23 mouse cellular contexts compared by ENCODE assay signal in genomic region chr10:67693586-67693985, GRCm38 (mm10).
DNase-seq lines count a peak whose midpoint lies in the region; ATAC-seq lines count a peak whose summit lies in the region.
"Had no signal": no experiment of that assay in that cellular context is flagged by ENCODE, and none has a peak within 500 bp of the region (broad histone marks: within the 10 kb centered on the region; RNA-seq: fewer than 3 reads in every experiment).

No protein-coding gene starts in this region.

- H3K36me3 ChIP-seq in macrophage (ENCODE audit: inconsistent target): no peaks in the 10 kb centered on the region
- no peaks in the 10 kb centered on the region for H3K36me3 ChIP-seq in midbrain, embryonic 10.5 days
- H3K36me3 ChIP-seq: embryonic facial prominence, embryonic 15.5 days; forebrain, embryonic 10.5 days; hindbrain, embryonic 10.5 days; liver, embryonic 12.5 days; neural tube, embryonic 15.5 days had no signal

- 2% methylated on average over 4 of the region's 4 CpGs for WGBS in macrophage (ENCODE audit: missing documents)
- WGBS in midbrain, embryonic 10.5 days: 85% methylated on average over 4 of the region's 4 CpGs

- H3K9me3 ChIP-seq in midbrain, embryonic 10.5 days (replicated peaks): no peaks in the 10 kb centered on the region
- H3K9me3 ChIP-seq: embryonic facial prominence, embryonic 15.5 days; forebrain, embryonic 10.5 days; hindbrain, embryonic 10.5 days; liver, embryonic 12.5 days; neural tube, embryonic 15.5 days had no signal

- no peak overlapping the region for H3K4me3 ChIP-seq in macrophage (ENCODE audit: inconsistent target)
- no peak overlapping the region for H3K4me3 ChIP-seq in midbrain, embryonic 10.5 days
- H3K4me3 ChIP-seq: embryonic facial prominence, embryonic 15.5 days; forebrain, embryonic 10.5 days; hindbrain, embryonic 10.5 days; liver, embryonic 12.5 days; neural tube, embryonic 15.5 days had no signal

- peak overlapping the region; percentile 81 for H3K27ac ChIP-seq in macrophage
- no peak overlapping the region for H3K27ac ChIP-seq in midbrain, embryonic 10.5 days (replicated peaks)
- H3K27ac ChIP-seq: embryonic facial prominence, embryonic 15.5 days; forebrain, embryonic 10.5 days; hindbrain, embryonic 10.5 days; hindbrain, postnatal 0 days; liver, embryonic 12.5 days; neural tube, embryonic 15.5 days had no signal

- no peaks in the 10 kb centered on the region for H3K27me3 ChIP-seq in midbrain, embryonic 10.5 days (ENCODE audit: low read depth, poor library complexity, severe bottlenecking)
- H3K27me3 ChIP-seq: embryonic facial prominence, embryonic 15.5 days; liver, embryonic 12.5 days; neural tube, embryonic 15.5 days had no signal

- no peak for ATAC-seq in activated CD4-positive, CD25-positive, alpha-beta regulatory T cell, adult 4 months
- ATAC-seq: forebrain, postnatal 0 days; hindbrain, postnatal 0 days; intestine, embryonic 16.5 days; liver, embryonic 12.5 days had no signal

- no peaks in the 10 kb centered on the region for H3K79me2 ChIP-seq in macrophage (ENCODE audit: inconsistent target)

- 0 out of 2 replicates have a peak, but pooled peaks cover 6% of the 10 kb centered on the region for H3K4me1 ChIP-seq in midbrain, embryonic 10.5 days
- H3K4me1 ChIP-seq: embryonic facial prominence, embryonic 15.5 days; forebrain, embryonic 10.5 days; neural tube, embryonic 15.5 days had no signal

- peak; percentile 91 for DNase-seq in heart, adult 11 months
- DNase-seq in heart, adult 9 months (ENCODE audit: low spot score in 2 of 2): no peak
- DNase-seq in lung, postnatal 36 days: peak; percentile 44
- no peak for DNase-seq in lung, postnatal 14 days
- DNase-seq in midbrain, embryonic 10.5 days (ENCODE audit: low spot score): no peak
- DNase-seq in cerebellum, adult 8-10 months: no peak
- DNase-seq: cerebellum, adult 2 months; forebrain, postnatal 0 days; gastrocnemius, postnatal 25 days; kidney, adult 9 months; kidney, postnatal 14 days; layer of hippocampus, postnatal 36 days; spleen, adult 18-20 months; thymus, postnatal 14 days had no signal

Comparison
In these comparisons a context has a peak if more than half of its experiments do, and no peak if none do; other contexts are left out.
1. DNase-seq: peak in heart, adult 11 months (single experiment) and lung, postnatal 36 days (single experiment); none in heart, adult 9 months (0 of 2), lung, postnatal 14 days (single experiment), midbrain, embryonic 10.5 days (single experiment) and cerebellum, adult 8-10 months (single experiment).